Mouse (Mus musculus) left cerebral cortex, adult 8-10 months (tissue): Measurements from ENCODE around the gene Best3. TPM values are rescaled to one million over a fixed set of nuclear protein-coding genes. Genes with fewer than 3 reads are reported as not detected.
A peak's percentile ranks its signal among the peaks of the same experiment; 100 is the strongest.
"Not testable (repeated sequence)": the region's sequence is repeated elsewhere in the genome, so short reads cannot be mapped to it uniquely, and the experiment has no call there.

Experiments
- DNase-seq, 2 experiments: peaks; one replicate each; pipeline ENCODE4 v3.0.0; 2022; ENCODE audit warnings: low spot score in 2 of 2
- total RNA-seq, 4 experiments: library from RNA; stranded (reverse); gene quantifications; 2 replicates each; pipeline ENCODE4 v1.2.4; 2022

The Best3 gene
- total RNA-seq, 4 experiments from 2014 or later, result 0.11 to 0.26 (median 0.25) TPM; not detected in 1

DNA sequence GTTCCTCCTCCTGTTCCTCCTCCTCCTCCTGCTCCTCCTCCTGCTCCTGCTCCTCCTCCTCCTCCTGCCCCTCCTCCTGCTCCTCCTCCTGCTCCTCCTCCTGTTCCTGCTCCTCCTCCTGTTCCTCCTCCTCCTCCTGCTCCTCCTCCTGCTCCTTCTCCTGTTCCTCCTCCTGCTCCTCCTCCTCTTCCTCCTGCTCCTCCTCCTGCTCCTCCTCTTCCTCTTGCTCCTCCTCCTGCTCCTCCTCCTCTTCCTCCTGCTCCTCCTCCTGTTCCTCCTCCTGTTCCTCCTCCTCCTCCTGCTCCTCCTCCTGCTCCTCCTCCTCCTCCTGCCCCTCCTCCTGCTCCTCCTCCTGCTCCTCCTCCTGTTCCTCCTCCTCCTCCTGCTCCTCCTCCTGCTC is 39.7 kb downstream of the Best3 start:
- DNase-seq, result not testable (repeated sequence)

DNA sequence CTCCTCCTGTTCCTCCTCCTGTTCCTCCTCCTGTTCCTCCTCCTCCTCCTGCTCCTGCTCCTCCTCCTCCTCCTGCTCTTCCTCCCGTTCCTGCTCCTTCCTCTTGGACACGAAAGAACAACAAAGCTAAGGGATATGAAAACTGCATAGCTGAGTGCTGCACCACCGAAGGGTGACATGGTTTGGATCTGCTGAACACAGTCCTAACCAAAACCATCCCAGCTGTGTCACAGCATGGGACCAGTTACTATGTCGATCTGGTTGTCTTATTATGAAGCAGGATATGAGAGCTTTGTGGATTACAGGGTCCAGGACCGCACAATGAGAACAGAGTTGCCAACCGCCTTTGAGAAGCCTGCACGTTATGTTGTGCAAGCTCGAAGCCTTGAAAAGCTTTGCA is 40.1 kb downstream of the Best3 start:
- DNase-seq, result no peak

DNA sequence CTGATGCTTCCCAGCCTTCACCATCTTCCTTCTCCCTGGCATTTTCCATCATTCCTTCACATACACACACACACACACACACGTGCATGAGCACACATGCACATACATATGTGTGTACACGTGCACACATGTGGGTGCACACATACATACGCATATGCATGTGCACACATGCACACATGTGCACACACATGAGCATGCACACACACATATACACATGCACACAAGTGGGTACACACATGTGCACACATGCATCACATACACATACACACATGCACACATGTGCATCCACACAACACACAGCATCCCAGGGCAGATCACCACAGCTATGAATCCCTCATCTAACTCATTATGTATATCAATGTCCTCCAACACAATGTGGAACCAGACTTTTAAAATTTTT is 45.0 kb downstream of the Best3 start:
- no peak for DNase-seq

DNA sequence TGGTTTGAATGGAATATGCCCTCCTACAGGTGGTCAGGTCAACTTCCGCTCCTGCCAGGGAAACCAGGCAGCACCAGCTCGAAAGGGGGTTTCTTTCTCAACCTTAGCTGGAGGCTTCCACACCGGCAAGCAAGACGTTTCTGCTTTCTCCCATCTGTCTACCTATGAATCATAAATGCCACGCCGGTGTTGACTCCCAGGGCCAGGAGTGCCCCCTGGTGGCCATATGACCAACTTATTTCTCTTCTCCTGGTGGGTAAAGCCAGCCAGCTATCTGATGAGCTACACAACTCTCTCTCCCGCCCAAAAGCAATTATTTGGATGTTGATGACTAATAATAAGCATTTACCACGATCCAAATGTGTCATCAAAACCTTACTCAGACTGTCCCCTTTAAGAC is 47.7 kb downstream of the Best3 start:
- peak; percentile 54 to 61 for DNase-seq

DNA sequence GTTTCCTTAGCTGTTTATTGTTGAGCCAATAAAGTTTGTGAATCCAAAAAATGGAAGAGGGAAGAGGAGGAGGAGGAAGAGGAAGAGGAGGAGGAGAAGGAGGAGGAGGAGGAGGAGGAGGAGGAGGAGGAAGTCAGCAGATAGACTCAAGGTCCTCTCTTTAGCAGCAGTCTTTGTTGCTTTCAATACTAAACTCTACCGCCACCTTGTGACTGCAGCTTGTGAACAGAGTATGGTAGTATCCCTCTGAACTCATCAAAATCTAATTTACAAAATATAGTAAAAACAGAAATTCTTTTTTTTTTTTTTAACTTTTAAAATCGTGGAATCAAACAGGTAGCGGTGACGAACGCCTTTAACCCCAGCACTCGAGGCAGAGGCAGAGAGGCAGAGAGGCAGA is 54.2 kb downstream of the Best3 start:
- no peak for DNase-seq

DNA sequence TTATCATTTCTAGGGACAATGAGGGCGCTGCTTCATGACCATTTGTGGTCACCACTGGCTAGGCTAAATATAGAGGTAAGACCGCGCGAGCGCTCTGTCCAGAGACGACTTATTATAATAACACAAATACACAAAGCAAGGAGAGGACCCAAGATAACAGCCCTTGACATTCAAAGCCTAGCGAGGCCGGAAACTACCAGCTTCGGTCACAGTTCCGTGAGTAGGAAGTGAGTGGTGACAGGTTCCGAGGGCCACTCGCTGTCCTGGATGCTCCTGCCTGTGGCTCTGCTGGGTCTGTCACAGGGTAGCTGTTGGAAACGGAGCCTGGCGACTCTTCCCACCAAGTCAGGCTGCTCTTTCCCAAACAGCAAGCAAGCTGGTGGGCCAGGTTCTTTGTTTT is 56.2 kb downstream of the Best3 start:
- no peak for DNase-seq

DNA sequence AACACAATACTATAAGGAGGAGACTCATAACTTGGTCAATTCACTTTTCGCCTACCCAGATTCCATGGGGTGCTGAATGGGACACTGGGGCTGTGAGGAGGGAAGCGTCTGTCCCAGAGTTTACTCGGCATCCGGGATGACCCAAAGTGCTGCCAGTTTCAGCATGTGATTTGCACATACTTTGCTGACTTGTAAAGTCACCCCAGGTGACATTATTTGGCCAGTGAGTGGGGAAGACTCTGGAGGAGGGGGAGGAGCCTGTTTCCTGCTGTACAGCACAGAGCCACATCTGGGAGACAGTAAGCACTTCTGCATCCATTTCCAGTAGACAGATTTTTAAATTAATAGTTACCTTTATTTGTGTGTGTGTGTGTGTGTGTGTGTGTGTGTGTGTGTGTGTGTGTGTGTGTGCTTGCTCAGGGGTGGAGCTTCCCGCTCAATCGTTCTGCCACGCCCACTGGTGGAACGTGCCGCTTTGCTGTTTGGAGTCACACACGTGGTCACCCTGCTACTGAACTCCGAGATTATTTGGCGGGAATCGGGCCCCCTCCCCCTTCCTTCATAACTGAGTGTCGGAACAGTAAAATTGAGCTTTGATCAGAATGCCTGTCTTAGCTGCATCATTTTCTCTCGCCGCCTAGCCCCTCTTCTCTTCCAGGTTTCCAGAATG is 57.5 kb downstream of the Best3 start:
- DNase-seq, result not testable (repeated sequence)

DNA sequence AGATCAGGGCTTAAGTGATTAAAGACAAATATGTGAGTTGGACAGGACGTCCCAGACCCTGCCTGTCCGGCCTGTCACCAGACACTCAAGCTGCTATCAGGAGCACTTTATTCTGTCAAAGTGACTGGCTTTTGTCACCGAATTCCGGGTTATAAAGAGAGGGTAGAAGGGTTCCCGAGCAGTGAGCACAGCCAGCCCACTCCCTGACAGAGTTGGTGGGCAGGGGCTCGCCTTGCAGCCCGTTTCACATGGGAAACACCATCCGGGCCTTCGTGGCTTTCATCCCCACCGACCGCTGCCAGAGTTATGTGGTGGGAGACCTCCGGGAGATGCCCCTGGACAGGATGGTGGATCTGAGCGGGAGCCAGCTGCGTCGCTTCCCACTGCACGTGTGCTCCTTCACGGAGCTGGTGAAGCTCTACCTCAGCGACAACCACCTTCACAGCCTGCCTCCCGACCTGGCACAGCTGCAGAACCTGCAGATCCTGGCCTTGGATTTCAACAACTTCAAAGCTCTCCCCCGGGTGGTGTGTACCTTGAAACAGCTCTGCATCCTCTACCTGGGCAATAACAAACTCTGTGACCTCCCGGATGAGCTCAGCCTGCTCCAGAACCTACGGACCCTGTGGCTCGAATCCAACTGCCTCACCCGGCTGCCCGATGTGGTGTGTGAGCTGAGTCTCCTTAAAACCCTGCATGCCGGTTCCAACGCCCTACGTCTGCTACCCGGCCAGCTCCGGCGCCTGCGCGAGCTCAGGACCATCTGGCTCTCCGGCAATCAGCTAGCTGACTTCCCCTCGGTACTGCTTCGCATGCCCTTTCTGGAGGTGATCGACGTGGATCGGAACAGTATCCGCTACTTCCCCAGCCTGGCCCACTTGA is 59.3 kb downstream of the Best3 start, which contains the start of gene Lrrc10:
Gene Lrrc10 (plus strand): TSS at position 167 of the 882 bp plus-strand sequence.
- DNase-seq, result no peak

DNA sequence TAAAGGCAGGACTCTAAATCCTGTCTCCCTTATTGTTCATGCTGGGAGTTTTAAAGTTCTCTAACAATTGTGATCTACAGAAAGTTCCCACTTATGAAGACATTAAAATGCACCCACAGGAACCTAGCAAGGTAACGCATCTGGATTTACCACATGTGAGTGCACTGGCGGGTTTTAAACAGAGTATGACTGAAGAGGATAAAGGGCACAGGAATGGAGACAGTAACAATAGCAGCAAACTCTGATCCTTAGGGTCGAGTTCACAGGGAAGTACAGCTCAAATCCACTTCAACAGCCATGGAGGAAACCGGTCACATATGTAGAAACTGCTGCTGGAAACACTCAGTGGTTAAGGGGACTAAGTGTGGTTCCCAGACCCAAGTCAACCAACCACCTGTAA is 63.1 kb downstream of the Best3 start:
- DNase-seq, result no peak

DNA sequence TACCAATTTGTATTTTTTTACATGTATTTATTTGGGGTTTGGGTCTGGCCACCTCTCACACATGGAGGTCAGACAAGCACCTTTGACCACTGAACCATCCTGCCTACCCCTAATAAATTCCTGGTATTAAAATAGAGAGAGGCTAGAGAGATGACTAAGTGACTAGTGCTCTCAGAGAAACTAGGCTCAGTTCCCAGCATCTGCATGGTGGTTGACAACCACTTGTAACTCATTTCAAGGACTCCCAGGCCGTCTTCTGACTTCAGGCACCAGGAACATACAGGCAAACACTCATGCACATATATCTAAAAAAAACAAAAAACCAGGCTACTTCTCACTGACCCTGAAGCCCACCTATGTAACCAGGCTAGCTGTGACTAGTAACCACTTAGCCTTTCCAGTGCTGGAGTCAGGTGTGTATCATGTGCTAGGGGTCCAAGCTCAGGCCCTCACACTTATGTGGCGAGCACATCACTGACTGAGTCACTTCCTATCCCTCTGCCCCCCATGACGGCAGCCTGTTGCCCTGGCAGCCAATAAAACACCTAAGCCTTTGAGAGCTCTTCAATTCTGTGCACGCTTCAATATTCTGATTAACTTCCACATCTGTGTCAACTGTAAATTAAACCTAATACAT is 64.0 kb downstream of the Best3 start:
- no peak for DNase-seq

DNA sequence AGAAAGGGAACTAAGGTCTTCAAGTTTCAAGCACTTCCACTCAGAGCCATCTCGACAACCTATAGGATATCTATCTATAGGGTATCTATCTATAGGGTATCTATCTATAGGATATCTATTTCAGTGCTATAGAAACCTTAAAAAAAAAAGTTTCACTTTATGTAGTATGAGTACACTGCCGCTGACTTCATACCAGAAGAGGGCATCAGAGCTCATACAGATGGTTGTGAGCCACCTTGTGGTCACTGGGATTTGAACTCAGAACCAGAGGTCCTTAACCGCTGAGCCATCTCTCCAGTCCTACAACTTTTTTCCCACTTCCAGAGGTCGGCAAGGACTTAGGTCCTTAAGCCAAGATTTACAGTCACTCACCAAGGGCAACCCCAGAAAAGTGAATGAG is 69.6 kb downstream of the Best3 start:
- no peak for DNase-seq

DNA sequence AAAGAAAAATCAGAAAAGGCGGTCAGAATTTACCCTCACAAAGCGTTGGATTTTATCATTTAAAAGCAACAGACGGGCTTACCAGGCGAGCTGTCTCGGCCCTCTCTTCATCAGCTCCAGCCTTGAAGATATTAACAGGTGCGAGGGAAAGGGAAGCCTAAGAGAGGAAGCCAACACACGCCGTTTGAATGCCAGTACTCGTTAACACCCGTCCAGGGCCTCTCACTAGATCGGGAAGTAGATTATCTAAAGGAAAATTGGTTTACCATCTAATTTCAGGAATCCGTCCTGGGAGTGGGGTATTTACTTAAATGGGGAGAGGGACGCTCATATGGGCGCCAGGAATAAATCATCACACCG is 76.8 kb downstream of the Best3 start:
- DNase-seq, result no peak

DNA sequence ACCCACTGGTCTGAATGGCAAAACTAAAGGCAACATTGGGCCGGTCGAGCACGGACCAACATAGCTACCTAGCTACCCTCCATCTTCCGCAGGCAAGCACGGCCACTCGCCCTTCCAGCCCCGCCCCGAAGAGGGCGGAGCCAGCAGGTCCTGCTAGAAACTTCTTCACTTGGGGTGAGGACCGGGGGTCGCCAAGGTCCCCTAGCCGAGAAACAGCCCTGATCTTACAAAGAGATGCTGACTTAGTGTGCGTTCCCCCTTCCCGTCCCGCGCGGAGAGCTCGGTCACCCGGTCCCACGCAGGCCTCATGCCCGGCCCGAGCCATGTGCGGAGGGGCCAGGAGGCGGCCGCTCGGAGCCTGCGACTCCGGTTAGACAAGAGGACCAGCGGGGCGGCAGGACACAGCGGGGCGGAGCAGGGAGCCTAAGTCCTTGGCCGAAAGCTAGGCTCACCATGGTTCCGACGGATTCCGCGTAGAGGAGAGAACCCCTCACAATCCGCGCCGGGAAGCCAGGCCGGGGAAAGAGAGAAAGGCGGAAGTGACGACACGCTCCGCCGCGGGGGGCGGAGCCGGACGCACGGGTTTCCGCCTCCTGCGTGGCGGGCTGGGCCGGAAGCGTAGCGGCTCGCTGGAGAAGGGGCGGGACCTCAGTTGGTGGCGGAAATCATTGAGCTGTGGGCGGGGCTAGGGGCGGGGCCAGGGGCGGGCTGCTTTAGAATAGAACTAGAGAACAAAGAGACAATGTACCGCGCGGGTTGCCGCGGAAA is 77.3 kb downstream of the Best3 start, which contains the start of gene Cct2:
Gene Cct2 (minus strand): TSS at position 561 of the 768 bp plus-strand sequence.
- peak; percentile 75 to 85 for DNase-seq

DNA sequence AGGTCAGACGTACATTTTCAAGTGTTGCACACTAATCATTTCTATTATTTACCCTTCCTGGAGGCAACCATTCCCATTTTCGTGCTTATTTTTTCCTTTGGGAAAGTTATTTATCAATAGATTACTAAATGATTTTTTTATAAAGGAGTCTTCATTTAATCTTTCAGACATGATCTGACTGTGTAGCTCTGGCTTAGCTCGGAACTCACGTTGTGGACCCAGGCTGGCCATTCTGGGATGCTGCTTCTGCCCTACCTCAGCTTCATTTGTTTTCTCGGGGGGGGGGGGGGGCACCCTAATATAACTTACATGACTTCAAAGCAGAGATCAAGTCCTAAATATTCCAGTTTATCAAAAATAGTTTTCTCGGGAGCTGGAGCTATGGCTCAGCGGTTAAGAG is 78.0 kb downstream of the Best3 start:
- DNase-seq, result no peak

DNA sequence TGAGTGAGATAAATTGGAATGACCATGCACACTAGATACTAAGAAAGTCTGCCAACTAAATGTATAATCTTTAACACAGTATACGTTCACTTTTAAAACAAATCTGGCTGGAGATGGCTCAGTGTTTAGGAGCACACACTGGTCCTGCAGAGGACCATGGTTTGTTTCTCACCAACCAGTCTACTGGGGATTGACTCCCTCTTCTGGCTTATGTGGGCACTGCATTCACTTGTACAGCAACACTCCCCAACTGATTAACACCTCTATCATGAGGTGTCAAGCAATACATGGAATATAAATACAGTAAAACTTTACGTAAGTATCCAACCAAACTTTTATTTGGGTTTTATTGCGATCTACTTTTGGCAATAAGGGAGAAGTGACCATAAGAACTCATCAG is 83.0 kb downstream of the Best3 start:
- DNase-seq, result no peak

DNA sequence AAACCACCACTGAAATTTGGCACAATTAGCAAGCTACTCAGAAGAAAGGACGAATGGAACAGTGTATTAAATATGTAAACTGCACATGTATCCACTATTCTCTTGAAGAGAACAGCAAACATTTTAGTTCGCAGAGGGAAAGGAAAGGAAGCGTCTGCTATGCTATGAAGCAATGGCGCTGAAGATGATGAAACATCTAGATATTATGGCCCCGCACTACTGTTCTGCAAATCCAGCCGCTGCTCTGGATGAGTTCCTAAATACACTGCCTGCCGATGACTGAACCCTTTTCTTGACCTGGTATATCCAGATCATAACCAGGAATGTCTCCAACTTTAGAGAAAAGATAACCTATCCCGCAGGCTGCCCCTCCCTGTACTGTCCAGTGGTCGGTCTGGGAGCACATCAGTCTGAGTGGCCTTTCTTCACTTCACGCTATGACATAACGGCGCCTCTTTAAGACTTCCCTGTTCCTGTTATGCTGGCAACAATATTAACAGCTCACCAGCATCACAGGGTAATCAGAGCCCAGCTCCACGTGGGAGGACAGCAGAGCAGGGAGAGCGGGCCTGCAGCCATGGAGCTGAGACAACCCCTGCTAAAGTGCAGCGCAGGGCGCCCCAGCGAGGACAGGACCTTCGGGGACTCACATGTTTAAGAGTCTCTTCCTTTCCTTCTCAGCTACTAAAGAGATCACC is 86.2 kb downstream of the Best3 start:
- DNase-seq, result no peak

DNA sequence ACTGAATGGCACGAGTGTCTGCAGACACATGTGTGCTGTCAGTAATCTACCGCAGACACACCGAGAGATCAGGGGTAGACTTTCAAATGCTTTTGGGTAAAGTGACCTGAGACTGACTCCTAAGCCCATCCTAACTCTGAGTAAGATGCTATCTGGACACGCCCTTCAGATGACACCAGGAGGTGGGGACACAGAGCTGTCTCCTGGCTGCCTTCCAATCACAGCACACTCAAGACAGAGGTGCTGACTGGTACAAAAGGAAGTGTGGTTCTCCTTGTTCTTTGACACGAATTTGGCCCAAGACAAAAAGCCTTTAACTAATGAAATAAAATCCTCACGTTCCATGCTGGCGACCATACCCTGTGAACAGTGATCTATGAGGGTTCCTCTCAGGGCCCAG is 87.1 kb downstream of the Best3 start:
- no peak for DNase-seq
